Mouse (Mus musculus): ENCODE measurements around the gene Slc25a54. TPM values are rescaled to one million over a fixed set of nuclear protein-coding genes. Genes with fewer than 3 reads are reported as not detected.

Slc25a54 gene
- total and polyA plus RNA-seq, 2 experiments from 2014 or later: 0.12 TPM; not detected in 1

GRCm38 (mm10) chr3:109062391-109062790 is 17.9 kb upstream of the Slc25a54 start:
- 77% methylated on average over 7 of the region's 7 CpGs for whole genome bisulfite sequencing

GRCm38 (mm10) chr3:109062989-109063388 is 17.3 kb upstream of the Slc25a54 start:
- Histone ChIP-seq H3K27ac (ENCODE audit: low read depth, low read length) (no peak overlapping the region), H3K9ac (replicated peaks; ENCODE audit: low read length, poor library complexity, severe bottlenecking) (no peak overlapping the region), H3K36me3 (ENCODE audit: insufficient read depth, low read length) (no peaks in the 10 kb centered on the region), H3K4me2 (ENCODE audit: low read depth, low read length, poor library complexity, severe bottlenecking) (no peak overlapping the region), H3K4me3 (ENCODE audit: low read depth, low read length) (no peak overlapping the region), H3K27me3 (ENCODE audit: insufficient read depth, low read length) (no peaks in the 10 kb centered on the region), H3K9me3 (ENCODE audit: low read length) (no peaks in the 10 kb centered on the region), H3K4me1 (ENCODE audit: insufficient read depth, low read length) (no peaks in the 10 kb centered on the region; the same call in 1 of the 2 replicates)
- TF ChIP-seq CTCF (IDR thresholded peaks at IDR 0.05): peak; percentile 86
- DNase-seq (ENCODE audit: low spot score) (peak; percentile 77), ATAC-seq (ENCODE audit: low FRiP score) (no peak)
- WGBS: under 1% methylated on average over 6 of the region's 6 CpGs

More at GRCm38 (mm10) chr3:109062391-109062790, 17.9 kb upstream of the Slc25a54 start:
- no peak for ATAC-seq (ENCODE audit: low FRiP score)
- Histone ChIP-seq H3K27ac (ENCODE audit: low read depth, low read length) (no peak overlapping the region), H3K9ac (replicated peaks; ENCODE audit: low read length, poor library complexity, severe bottlenecking) (no peak overlapping the region), H3K4me1 (ENCODE audit: insufficient read depth, low read length) (no peaks in the 10 kb centered on the region; the same call in 1 of the 2 replicates), H3K4me2 (ENCODE audit: low read depth, low read length, poor library complexity, severe bottlenecking) (no peak overlapping the region), H3K27me3 (ENCODE audit: insufficient read depth, low read length) (no peaks in the 10 kb centered on the region), H3K36me3 (ENCODE audit: insufficient read depth, low read length) (no peaks in the 10 kb centered on the region), H3K4me3 (ENCODE audit: low read depth, low read length) (no peak overlapping the region), H3K9me3 (ENCODE audit: low read length) (no peaks in the 10 kb centered on the region)
- no peak for TF ChIP-seq CTCF (IDR thresholded peaks at IDR 0.05)
- DNase-seq (ENCODE audit: low spot score): no peak

GRCm38 (mm10) chr3:109084418-109084817 is 4.1 kb downstream of the Slc25a54 start:
- TF ChIP-seq CTCF (IDR thresholded peaks at IDR 0.05): no peak
- H3K9me3 ChIP-seq (ENCODE audit: low read length): no peaks in the 10 kb centered on the region
- no peaks in the 10 kb centered on the region for H3K27me3 ChIP-seq (ENCODE audit: insufficient read depth, low read length)
- ATAC-seq (ENCODE audit: low FRiP score) (no peak; the same call in 1 of the 2 replicates), DNase-seq (ENCODE audit: low spot score) (no peak)
- H3K36me3 ChIP-seq (ENCODE audit: insufficient read depth, low read length): no peaks in the 10 kb centered on the region
- no peak overlapping the region for H3K4me2 ChIP-seq (ENCODE audit: low read depth, low read length, poor library complexity, severe bottlenecking)
- H3K9ac ChIP-seq (replicated peaks; ENCODE audit: low read length, poor library complexity, severe bottlenecking): no peak overlapping the region
- H3K27ac ChIP-seq (ENCODE audit: low read depth, low read length): no peak overlapping the region
- no peak overlapping the region for H3K4me3 ChIP-seq (ENCODE audit: low read depth, low read length)
- no peaks in the 10 kb centered on the region for H3K4me1 ChIP-seq (ENCODE audit: insufficient read depth, low read length)
- WGBS: 91% methylated on average over 2 of the region's 2 CpGs

- Histone ChIP-seq H3K4me2 (ENCODE audit: low read depth, low read length, poor library complexity, severe bottlenecking) (no peak overlapping the region), H3K9ac (replicated peaks; ENCODE audit: low read length, poor library complexity, severe bottlenecking) (no peak overlapping the region), H3K36me3 (ENCODE audit: insufficient read depth, low read length) (no peaks in the 10 kb centered on the region), H3K27ac (ENCODE audit: low read depth, low read length) (no peak overlapping the region), H3K4me3 (ENCODE audit: low read depth, low read length) (no peak overlapping the region), H3K27me3 (ENCODE audit: insufficient read depth, low read length) (no peaks in the 10 kb centered on the region), H3K9me3 (ENCODE audit: low read length) (no peaks in the 10 kb centered on the region), H3K4me1 (ENCODE audit: insufficient read depth, low read length) (no peaks in the 10 kb centered on the region)
- DNase-seq (ENCODE audit: low spot score) (no peak), ATAC-seq (ENCODE audit: low FRiP score) (no peak)
- no peak for TF ChIP-seq CTCF (IDR thresholded peaks at IDR 0.05)
- 12% methylated on average over 2 of the region's 2 CpGs for WGBS
Measured at GRCm38 (mm10) chr3:109088460-109088859, 8.2 kb downstream of the Slc25a54 start.

GRCm38 (mm10) chr3:109104702-109105101 is 24.4 kb downstream of the Slc25a54 start:
- Histone ChIP-seq H3K4me3 (ENCODE audit: low read depth, low read length) (no peak overlapping the region), H3K4me2 (ENCODE audit: low read depth, low read length, poor library complexity, severe bottlenecking) (no peak overlapping the region), H3K36me3 (ENCODE audit: insufficient read depth, low read length) (no peaks in the 10 kb centered on the region), H3K27ac (ENCODE audit: low read depth, low read length) (no peak overlapping the region), H3K9me3 (ENCODE audit: low read length) (no peaks in the 10 kb centered on the region), H3K4me1 (ENCODE audit: insufficient read depth, low read length) (no peaks in the 10 kb centered on the region), H3K27me3 (ENCODE audit: insufficient read depth, low read length) (no peaks in the 10 kb centered on the region), H3K9ac (replicated peaks; ENCODE audit: low read length, poor library complexity, severe bottlenecking) (no peak overlapping the region)
- TF ChIP-seq CTCF (IDR thresholded peaks at IDR 0.05): no peak
- DNase-seq (ENCODE audit: low spot score) (no peak), ATAC-seq (ENCODE audit: low FRiP score) (no peak)
- WGBS: 51% methylated on average over 8 of the region's 8 CpGs

GRCm38 (mm10) chr3:109117136-109117535 is 36.9 kb downstream of the Slc25a54 start:
- Histone ChIP-seq H3K36me3 (ENCODE audit: insufficient read depth, low read length) (no peaks in the 10 kb centered on the region), H3K27me3 (ENCODE audit: insufficient read depth, low read length) (no peaks in the 10 kb centered on the region), H3K9ac (replicated peaks; ENCODE audit: low read length, poor library complexity, severe bottlenecking) (no peak overlapping the region), H3K4me3 (ENCODE audit: low read depth, low read length) (no peak overlapping the region), H3K4me1 (ENCODE audit: insufficient read depth, low read length) (no peaks in the 10 kb centered on the region), H3K27ac (ENCODE audit: low read depth, low read length) (no peak overlapping the region), H3K4me2 (ENCODE audit: low read depth, low read length, poor library complexity, severe bottlenecking) (no peak overlapping the region), H3K9me3 (ENCODE audit: low read length) (no peaks in the 10 kb centered on the region; the same call in 1 of the 2 replicates)
- no peak for ATAC-seq (ENCODE audit: low FRiP score)
- TF ChIP-seq CTCF (IDR thresholded peaks at IDR 0.05): no peak
- no peak for DNase-seq (ENCODE audit: low spot score)

Data from midbrain, postnatal 0 days (tissue).